Mouse (Mus musculus): ENCODE results near the gene Tmem174. TPM values are rescaled to one million over a fixed set of nuclear protein-coding genes. Genes with fewer than 3 reads are reported as not detected.

Tmem174 gene
- total RNA-seq, 4 experiments from 2014 or later, result not detected

DNA sequence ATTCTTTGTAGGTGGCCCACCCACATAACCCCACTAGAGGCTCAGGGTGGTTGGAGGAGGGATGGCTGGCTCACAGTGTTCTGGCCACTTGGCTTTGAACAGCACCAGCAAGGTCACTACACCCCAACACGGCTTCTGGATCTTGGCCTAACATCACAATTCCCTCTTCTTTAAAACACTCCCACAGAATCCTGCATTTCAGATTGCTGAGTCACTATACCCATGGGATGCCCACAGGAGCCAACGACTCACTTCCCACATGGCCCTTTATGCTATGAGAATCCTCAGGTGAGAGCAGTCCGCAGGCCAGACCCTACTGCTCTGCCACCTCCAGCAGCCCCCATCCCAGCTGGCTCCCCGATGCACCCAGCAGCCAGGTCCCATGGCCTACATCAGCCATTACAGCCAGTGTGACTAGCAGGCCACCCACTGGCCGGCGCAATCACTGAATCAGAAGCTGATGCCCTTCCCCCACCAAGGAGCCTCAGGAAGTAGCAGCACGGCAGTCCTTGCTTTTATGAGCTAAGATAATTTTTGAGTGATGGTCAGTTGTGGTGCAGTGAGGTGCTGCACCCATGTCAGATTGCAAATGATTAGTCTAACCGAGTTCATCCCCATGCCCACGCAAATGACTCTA lies 4.8 kb downstream of the Tmem174 start:
- DNase-seq, result no peak

- DNase-seq, result no peak
Measured at GRCm38 (mm10) chr13:98631105-98631838, 5.9 kb downstream of the Tmem174 start.

DNA sequence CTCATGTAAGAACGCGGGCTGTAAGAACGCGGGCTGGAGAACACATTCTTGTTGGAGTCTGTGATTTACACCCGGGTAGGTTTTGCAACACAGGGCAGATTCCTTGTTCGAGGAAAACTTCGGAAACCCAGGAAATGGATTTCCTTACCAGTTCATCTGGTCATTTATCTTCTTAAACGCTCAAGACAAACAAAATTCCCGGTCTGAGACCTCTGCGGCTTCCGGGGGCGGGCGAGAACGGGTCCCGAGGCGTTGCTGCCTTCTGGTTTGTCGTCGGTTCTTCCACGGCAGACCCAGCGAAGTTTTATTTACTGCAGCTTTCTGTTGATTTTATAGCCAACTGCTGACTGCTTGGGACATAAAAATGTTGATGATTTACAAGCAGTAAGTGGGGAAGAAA lies 10.5 kb downstream of the Tmem174 start:
- DNase-seq, result no peak

GRCm38 (mm10) chr13:98624506-98624905 lies 12.7 kb downstream of the Tmem174 start:
- no peak for DNase-seq

DNA sequence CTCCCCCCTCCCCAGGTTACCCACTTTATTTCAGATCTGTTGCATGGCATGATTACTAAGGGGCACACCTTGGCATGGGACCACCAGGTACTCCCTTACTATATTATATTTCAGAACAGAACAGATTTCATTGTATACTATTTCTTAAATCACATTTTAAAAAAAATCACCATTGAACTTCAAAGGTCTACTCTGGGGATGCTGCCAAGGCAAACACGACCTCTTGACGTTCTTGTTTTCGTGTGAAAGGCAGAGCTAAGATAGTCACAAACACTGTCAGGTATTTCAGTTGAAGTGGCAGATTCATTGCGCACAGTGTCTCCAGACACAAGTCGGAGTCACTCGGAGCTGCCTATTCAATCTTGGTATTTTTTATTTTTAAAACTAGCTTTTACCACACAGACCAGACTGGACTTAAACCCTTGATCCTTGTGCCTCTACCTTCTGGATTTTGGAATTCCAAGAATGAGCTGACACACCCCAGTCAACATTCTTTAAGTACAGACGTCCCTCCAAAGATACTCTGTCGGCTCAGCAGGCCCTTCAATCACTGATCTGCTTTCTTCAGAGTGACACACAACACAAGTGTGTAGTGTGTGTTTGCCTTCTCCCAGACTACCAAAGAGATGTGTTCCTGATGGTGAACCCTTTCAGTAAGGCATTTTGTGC lies 14.2 kb downstream of the Tmem174 start:
- DNase-seq, result no peak

DNA sequence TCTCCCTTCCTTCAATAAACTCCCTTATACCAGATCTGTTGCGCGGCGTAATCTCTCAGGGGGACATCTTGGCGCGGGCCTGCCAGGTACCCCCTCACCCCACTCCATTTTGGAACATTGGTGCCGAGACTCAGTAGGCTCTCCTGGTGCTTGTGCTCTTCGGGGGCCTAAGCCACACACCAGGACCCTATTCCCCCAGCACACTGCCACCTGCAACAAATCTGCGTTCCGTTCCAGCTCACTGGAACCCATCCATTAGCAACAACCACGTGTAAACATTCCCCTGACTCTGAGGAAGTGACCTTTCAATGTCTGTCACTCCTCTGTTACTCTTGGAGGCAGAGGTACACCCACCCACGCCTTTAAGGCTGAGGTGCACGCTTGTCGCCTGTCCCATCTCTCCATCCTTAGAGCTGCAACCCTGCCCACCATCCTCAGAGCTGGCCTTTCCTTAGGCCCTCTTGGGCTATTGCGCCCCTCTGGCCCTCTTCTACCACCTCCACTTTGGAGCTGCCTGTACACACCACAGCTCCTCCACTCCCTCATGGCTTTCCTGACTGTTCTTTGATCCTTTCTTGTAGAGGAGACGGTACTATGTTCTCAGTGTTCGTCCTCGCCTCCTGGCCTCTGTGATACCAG lies 19.7 kb downstream of the Tmem174 start:
- no peak for DNase-seq

- DNase-seq, result no peak
Measured at GRCm38 (mm10) chr13:98607885-98608477, 29.2 kb downstream of the Tmem174 start.

DNA sequence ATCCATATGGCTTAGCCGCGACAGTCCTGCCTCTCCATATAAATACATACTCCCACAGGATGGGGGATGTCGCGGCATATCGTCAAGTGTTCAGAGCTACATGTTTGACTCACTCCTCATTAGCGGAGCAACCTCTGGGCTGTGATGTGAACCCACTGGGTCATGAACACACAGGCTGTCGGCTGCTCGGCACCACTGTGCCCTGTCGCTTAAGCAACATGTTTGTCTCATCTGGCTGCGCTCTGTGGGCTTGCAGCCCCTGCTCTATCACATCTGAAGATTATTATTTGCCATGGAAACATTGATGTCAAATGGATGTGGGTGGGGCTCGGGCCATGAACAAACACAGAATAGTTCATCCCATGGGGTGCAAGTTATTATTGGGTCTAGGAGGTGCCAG lies 33.4 kb downstream of the Tmem174 start:
- no peak for DNase-seq

DNA sequence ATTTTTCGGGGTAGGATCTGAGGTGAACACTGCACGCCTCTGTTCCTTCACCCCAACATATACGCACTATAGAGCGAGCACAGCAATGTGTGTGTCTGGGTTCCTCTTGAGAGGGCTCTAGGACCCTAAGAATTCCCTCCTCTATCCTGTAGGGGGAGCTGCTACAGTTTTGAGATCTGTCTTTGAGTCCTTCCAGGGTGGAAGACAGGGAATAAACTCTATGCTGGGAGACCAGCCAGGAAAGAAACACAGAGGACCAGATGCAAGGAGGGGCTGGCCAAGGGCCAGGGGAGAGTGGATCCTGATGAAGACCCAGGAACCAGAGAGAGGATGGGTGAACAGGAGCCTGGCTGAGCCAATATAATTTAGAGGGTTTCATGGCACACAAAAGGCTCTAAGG lies 40.5 kb downstream of the Tmem174 start:
- DNase-seq, result no peak

DNA sequence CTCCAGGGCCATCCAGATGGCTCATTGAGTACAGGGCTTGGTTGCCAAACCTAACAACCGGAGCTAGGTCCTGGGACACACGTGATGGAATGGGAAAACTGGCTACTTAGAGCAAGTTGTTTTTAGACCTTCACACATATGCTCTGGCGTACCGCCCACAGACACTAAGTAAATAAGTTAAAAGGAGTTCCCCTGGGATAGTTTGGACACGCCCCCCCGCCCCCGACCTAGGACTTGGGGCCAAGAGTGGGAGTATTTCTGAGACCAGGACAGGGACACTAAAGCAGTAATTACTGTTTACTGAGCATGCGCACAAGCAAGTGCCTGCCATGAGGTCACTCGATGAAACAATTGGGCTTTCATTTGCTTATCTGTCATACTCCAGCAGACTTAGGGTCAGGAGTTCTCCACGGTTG lies 42.5 kb downstream of the Tmem174 start:
- DNase-seq, result no peak

GRCm38 (mm10) chr13:98593938-98594539 lies 43.2 kb downstream of the Tmem174 start:
- no peak for DNase-seq

- no peak for DNase-seq
Measured at GRCm38 (mm10) chr13:98591406-98591805, 45.8 kb downstream of the Tmem174 start.

- DNase-seq, result no peak
Measured at GRCm38 (mm10) chr13:98590693-98591389, 46.4 kb downstream of the Tmem174 start.

GRCm38 (mm10) chr13:98589572-98589971 lies 47.6 kb downstream of the Tmem174 start:
- no peak for DNase-seq

- DNase-seq, result peak; percentile 48
Measured at GRCm38 (mm10) chr13:98588951-98589501, 48.2 kb downstream of the Tmem174 start.

- DNase-seq, result no peak
Measured at GRCm38 (mm10) chr13:98588480-98588879, 48.7 kb downstream of the Tmem174 start.

DNA sequence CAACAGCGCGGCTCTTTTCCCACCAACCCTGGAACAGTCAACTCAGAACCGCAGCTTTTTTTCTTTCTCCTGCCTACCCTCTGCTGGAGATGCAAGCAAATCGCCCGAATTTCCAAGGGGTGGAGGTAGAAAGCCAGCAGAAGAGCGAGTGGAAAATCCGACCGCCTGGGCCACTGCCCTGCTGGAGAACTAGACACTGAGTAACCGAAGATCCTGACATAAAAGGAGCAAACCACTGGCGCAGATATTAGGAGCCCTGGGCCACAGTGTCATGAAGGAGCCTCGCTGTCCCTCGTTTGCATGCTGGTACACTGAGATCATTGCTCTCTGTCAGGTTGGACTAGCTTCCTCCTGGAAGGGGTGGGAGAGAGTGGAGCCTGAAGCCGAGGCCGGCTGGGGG lies 49.6 kb downstream of the Tmem174 start:
- no peak for DNase-seq

- no peak for DNase-seq
Measured at GRCm38 (mm10) chr13:98586817-98587575, 50.2 kb downstream of the Tmem174 start.
